Mouse (Mus musculus) thymus, adult 2 months (tissue): Measurements from ENCODE around the gene Nme6.

Experiments
- CTCF ChIP-seq: fragments of 200-500 bp; IDR thresholded peaks from 2 replicates; pipeline ENCODE4 v1.5.1; 2012; ENCODE audit warnings: mild to moderate bottlenecking, control low read depth, low read length, moderate library complexity, borderline replicate concordance; ENCODE audit not compliant: control insufficient read depth, poor library complexity, insufficient read depth; ENCODE audit errors: extremely low read depth
- POLR2A ChIP-seq: fragments of 200-500 bp; IDR thresholded peaks from 2 replicates; pipeline ENCODE4 v1.6.1; 2012; ENCODE audit warnings: mild to moderate bottlenecking, low read length, control low read depth, moderate library complexity; ENCODE audit not compliant: control insufficient read depth, poor library complexity, insufficient read depth; ENCODE audit errors: extremely low read depth

GRCm38 (mm10) chr9:109813424-109813823 lies 19.1 kb upstream of the Nme6 start:
- TF ChIP-seq CTCF: no peak
- TF ChIP-seq POLR2A: no peak
